Mouse (Mus musculus) liver, embryonic 14.5 days (tissue): ENCODE data around the gene Enah.

Source experiments
- CTCF ChIP-seq: IDR thresholded peaks from 2 replicates; pipeline ENCODE4 v1.5.1; 2016; ENCODE audit warnings: antibody characterized with exemption, low read depth, control low read depth
- EP300 ChIP-seq: IDR thresholded peaks from 2 replicates; pipeline ENCODE4 v1.6.1; 2016; ENCODE audit warnings: antibody characterized with exemption, low read depth

DNA sequence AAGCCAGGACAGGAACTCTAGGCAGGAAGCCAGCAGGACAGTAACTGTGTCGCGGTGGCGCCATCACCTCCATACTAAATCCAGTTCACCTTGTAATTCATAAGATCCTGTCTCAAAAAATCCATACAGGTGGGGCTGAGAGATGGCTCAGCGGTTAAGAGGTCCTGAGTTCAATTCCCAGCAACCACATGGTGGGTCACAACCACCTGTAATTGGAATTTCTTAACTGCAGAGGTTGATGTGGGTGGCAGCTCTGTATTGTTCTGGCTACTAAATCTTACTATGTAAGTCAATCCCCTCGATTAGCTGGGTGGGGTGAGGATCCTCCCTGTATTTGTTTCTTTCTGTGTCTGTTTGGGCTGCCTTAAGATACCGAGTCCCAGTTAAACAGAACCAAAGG, 11.3 kb upstream of the Enah start:
- TF ChIP-seq EP300: no peak
- TF ChIP-seq CTCF: no peak
